Mouse (Mus musculus): ENCODE measurements at regions not wholly inside any gene's neighbourhood (a gene's known extent, or its start where the extent isn't known, plus 50 kb on each side); places are given as distances from the start of the nearest gene placed in this dataset.

GRCm38 (mm10) chr12:27593436-27593835 is 251.1 kb upstream of the Sox11 start:
- no peak for DNase-seq

GRCm38 (mm10) chr12:27576109-27576700 is 233.8 kb upstream of the Sox11 start:
- no peak for DNase-seq

- DNase-seq = no peak
These were observed 233.3 kb upstream of the Sox11 start for GRCm38 (mm10) chr12:27575629-27576028.

DNA sequence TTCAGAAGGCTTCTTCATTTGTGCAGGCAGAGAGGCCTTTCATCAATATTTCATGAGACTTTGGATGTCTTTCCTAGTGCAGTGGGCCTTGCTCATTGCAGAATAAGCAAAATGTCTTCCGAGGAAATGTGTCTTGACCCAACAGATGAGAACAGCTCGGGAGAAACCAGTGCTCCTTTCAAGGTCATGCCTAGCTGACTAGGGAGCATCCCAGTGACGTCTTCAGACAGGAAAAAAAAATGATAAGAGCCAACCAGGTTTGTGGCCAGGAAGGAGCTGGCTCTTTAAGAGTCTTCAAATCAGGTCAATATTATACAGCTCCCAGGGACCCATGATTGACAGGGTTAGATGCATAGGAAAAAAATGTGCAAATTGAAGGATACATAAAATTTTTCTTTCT is 224.9 kb upstream of the Sox11 start:
- no peak for DNase-seq

DNA sequence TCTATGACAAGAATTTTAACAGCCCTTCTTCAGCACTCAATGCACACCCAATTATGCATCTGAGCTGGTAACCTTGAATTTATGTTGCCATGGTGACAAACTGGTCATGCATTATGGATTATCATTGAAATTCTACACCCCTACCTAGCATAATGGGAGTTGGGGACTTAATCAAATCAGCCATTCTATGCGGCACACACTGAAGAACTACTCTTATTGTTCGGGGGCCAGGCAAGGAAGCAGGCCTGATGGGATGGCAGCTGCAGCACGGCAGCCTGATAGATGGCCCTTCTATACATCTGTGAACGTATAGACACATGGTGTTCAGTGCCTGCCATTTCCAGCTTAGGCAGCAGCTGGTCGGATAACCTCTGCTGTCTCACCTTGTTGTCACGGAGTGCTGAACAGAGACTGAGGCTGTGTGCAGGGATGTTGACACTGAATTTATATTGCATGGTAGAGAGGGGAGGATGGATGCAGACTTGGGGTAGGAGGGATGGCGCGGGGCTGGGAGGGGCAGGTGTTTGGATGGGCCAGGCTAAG is 223.7 kb upstream of the Sox11 start:
- DNase-seq = no peak

GRCm38 (mm10) chr12:27564641-27565306 is 222.4 kb upstream of the Sox11 start:
- no peak for DNase-seq

GRCm38 (mm10) chr12:27563900-27564299 is 221.5 kb upstream of the Sox11 start:
- DNase-seq = no peak

DNA sequence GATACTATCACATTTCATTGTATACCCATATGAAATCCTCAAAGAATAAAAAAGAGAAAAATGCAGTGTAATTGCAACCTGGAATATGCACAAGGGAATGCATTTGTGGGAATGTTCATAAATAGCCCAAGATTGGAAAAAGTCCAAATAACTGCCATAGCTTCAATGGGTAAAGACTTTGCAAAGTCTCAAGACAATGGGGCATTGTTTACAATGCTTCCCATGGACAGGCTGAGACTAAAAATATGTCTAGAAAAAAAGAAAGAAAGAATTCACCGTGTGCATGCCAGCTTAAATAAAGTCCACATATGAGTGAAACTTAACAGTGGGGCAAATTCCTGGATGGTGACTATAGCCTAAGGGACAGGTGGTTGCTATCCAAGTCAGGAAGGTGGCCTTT is 210.4 kb upstream of the Sox11 start:
- no peak for DNase-seq

GRCm38 (mm10) chr12:27538210-27538609 is 195.8 kb upstream of the Sox11 start:
- no peak for DNase-seq

DNA sequence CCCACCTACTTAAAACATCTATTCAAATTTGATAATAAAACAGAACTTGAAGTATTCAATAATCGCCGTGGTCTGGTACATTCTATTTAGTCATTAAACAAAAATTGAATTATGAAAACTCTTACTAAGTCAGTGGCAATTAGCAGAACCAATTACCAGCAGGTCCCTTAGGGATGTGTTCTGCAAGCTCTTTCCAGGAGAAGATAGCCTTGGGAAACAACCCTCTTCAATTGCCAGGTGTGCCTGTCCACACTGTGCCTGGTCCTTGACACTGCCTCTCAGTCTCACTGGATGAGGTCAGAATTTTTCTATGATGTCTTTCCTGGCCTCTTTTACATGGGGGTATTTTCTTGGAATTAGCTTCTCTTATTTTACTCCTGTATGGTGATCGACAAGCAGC is 195.1 kb upstream of the Sox11 start:
- DNase-seq = no peak

- no peak for DNase-seq
These were observed 194.6 kb upstream of the Sox11 start for GRCm38 (mm10) chr12:27537017-27537416.

DNA sequence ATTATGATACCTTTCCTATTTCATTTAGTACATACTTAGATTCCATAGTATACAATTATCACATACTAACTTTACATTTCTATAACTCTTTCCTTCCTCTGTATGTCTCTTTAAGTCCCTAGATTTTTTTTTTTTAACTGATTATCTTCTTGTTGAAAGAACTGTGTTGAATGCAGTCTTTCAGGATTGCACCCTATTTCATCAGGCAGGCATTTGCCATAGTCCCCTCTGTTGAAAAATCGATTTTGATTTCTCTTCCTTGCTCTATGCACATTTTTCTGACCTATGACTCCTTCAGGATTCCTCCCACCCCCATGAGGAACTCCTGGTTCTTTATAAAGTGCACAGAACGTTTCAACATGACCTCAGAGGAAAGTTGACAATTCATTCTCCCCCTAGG is 183.2 kb upstream of the Sox11 start:
- DNase-seq = no peak

- no peak for DNase-seq
These were observed 170.9 kb upstream of the Sox11 start for GRCm38 (mm10) chr12:27513253-27513652.

DNA sequence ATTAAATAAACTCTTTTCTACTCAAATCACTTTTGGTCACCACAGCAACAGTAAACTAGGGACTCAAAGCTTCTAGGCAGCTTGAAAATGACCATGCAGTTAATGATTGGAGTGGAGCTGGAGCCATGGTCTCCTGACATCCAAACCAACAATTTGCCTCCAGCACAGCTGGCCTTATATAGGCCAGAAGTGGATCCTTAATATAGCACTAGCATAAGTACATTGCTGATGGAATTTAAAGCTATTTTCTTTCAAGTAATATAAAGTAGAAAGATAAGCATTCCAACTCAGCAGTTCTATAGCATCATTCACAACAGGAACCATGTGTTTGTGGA is 165.8 kb upstream of the Sox11 start:
- no peak for DNase-seq

DNA sequence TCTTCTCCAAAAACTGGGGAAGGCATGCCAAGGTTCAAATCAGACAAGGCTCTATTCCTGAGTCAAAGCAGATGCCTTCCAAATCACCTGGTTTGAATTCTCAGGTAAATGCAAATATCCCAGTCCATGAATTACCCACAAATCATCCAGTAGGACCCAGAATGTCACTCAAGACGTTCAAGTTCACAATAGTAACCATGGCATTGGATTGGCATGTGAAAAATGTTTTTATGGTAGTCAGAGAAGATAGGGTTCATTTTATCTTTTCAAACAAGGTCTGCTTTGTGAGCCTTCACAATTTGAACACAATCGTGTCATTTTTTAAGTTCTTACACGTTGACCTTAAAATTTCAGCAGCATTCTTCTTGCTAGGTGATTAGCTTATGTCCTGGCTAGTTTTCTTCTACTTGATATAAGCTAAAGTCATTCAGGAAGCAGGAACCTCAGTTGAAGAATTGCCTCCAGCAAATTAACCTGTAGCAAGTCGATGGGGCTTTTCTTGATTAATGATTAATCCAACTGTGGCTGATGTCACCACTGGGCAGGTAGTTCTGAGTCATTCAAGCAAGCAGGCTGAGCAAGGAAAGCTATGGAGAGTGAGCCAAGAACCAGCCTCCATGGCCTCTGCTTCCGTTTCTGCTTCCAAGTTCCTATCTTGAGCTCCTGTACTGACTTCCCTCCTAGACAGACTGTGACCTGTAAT is 165.3 kb upstream of the Sox11 start:
- DNase-seq = peak; percentile 70 to 87

DNA sequence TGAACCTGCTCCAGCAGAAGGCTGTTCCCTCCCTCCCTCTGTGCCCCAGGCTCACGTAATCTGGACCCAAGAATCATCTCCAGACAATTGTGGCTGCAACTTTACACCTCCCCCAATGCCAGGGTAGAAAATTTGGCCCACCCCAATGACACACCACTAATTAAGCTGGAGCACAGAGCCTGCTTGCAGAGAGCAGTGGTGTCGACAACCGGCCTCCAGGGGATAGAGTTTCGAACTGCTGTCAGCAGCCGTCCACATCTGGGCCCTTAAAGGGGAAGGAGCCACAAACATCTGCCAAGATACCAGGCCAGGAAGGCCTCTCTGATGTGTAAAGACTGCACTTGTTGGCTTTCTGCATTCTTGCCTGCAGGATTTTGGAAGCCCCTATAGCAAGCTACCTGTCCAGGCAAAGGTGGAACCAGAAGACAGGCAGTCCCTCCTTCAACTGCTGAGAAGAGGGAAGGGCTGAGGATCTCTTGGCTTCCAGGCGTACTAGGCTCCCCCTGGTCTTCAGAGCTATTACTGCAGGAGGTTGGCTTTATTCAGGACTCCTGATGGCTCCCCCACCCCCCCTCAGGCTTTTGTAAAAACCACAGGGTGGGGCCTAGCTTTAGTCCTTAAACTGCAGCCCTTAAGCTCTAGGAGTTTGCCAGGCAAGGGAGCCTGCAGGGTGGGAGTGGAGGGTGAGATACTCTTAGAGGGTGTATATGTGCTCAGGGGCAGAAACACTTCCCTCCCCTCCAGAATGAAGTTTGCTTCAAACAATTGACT is 160.5 kb upstream of the Sox11 start:
- DNase-seq = no peak

GRCm38 (mm10) chr12:27500516-27500915 is 158.1 kb upstream of the Sox11 start:
- DNase-seq = no peak

DNA sequence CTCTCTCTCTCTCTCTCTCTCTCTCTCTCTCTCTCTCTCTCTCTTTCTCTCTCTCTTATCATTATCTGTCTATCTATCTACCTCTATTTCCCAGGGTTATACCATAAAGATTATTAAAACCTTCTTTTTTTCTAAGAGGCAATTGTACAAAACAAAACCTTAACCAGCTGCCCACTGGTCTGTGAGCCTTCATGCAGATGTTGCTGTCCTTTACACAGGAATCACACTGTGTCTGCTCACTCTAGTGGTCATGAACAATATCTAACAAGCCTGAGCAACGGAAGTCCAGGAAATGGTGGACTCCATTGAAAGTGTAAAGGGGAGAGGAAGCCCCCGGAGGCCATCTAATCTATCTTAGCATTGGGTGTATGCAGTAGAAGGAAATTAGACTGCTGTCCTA is 156.9 kb upstream of the Sox11 start:
- DNase-seq = no peak

DNA sequence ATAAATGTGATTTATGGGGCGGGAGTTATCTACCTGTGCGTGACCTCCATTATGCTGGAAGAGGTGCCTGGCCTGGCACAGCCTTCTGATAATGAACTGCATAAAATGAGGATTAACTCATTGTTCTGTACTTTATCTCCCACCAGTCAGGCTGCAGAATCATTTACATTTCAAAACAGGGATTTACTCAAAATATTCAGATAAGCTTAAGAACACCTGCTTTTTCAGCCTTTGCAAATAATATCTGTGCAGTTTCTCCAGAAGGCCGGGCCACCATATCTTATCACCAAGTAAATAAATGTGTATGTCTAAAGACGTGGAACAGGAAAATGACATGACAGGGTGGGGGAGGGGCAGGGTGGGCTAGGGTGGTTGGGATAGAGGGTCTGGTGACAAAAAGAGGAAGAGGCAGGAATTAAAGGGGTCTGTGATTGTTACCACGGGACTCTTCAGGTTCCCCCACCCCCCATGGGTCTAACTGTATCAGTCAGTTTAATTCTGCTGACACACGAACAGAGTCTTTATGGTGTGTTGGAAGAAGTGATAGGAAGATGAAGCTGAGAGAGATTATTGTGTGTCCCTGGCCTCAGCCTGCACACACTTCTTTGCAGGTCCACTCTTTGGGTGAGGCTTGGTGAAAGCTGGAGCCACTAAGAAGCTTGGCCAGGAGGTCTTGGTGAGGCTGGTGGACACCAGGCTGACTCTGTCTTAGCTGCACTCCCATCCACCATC is 154.6 kb upstream of the Sox11 start:
- no peak for DNase-seq

- DNase-seq = no peak
These were observed 149.9 kb upstream of the Sox11 start for GRCm38 (mm10) chr12:27492270-27492669.

- DNase-seq = no peak
These were observed 138.9 kb upstream of the Sox11 start for GRCm38 (mm10) chr12:27481230-27481629.

GRCm38 (mm10) chr12:27479601-27480001 is 137.2 kb upstream of the Sox11 start:
- DNase-seq = no peak

DNA sequence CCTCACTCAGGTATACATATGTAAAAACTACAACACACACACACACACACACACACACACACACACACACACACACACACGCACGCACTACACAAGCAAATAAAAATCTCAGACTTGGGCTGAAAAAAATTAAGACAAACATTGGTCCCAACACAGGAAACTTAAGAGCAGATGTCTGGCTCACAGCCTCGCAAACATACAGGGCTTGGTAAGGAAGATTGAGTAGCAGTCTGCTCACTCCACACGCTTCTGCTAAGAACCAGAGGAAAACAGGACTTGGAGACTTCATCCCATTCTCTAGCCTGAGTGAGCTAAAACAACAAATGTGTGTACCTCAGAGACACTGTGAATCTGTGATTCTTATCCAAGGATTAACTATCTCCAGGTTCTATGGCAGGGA is 132.3 kb upstream of the Sox11 start:
- DNase-seq = no peak
